Mouse (Mus musculus) forebrain, embryonic 13.5 days (tissue): ENCODE results near the gene Gm28047. TPM values are rescaled to one million over a fixed set of nuclear protein-coding genes. Genes with fewer than 3 reads are reported as not detected.

Experiments
- ATAC-seq: fragments of 200-750 bp; cut with Nextera tagmentation; 2 replicates; pipeline ENCODE4 v1.8.0; 2017
- H3K27ac ChIP-seq: fragments of 300-500 bp; sonication (generic); 2 replicates; pipeline ENCODE4 v1.5.1; 2015; ENCODE audit warnings: inconsistent platforms, mild to moderate bottlenecking, moderate library complexity
- H3K27me3 ChIP-seq: fragments of 300-500 bp; sonication (generic); 2 replicates; pipeline ENCODE4 v1.6.1; 2015; ENCODE audit warnings: mild to moderate bottlenecking, inconsistent platforms
- H3K36me3 ChIP-seq: fragments of 300-500 bp; sonication (generic); 2 replicates; pipeline ENCODE4 v1.6.1; 2015; ENCODE audit warnings: mild to moderate bottlenecking, inconsistent platforms; ENCODE audit not compliant: poor library complexity, severe bottlenecking
- H3K4me1 ChIP-seq: fragments of 300-500 bp; sonication (generic); 2 replicates; pipeline ENCODE4 v1.6.1; 2015; ENCODE audit warnings: inconsistent platforms
- H3K4me2 ChIP-seq: fragments of 300-500 bp; sonication (generic); 2 replicates; pipeline ENCODE4 v1.6.1; 2015; ENCODE audit warnings: inconsistent platforms, mild to moderate bottlenecking, moderate library complexity
- H3K4me3 ChIP-seq: fragments of 300-500 bp; sonication (generic); 2 replicates; pipeline ENCODE4 v1.5.1; 2015; ENCODE audit warnings: mild to moderate bottlenecking, inconsistent platforms
- H3K9ac ChIP-seq: fragments of 300-500 bp; sonication (generic); 2 replicates; pipeline ENCODE4 v1.6.1; 2015; ENCODE audit warnings: mild to moderate bottlenecking, inconsistent platforms
- H3K9me3 ChIP-seq: fragments of 300-500 bp; sonication (generic); replicated peaks from 2 replicates; pipeline ENCODE4 v1.6.1; 2016; ENCODE audit warnings: inconsistent platforms
- WGBS: fragments of 180-500 bp; shearing (Covaris S2); methylation state at CpG from one replicate; pipeline ENCODE4 v1.1.7; 2015; 5-methylcytosine and 5-hydroxymethylcytosine counted together
- polyA plus RNA-seq: library from polyadenylated mRNA; unstranded; fragments of >200 nt; fragmentation: Nextera tagmentation; extraction: Ambion mirVana; gene quantifications from 2 replicates; pipeline ENCODE4 v1.2.1, GENCODE M21; 2015

Gene Gm28047
- polyA plus RNA-seq, 1 experiment from 2014 or later, result not detected

GRCm38 (mm10) chr15:102544801-102545200, 80.1 kb downstream of the Gm28047 start:
- WGBS, result 85% methylated on average over 4 of the region's 4 CpGs
- Histone ChIP-seq H3K9me3 (no peaks in the 10 kb centered on the region), H3K4me3 (no peak overlapping the region), H3K27ac (no peak overlapping the region), H3K4me2 (no peak overlapping the region), H3K36me3 (peaks cover 66% of the 10 kb centered on the region), H3K27me3 (no peaks in the 10 kb centered on the region), H3K4me1 (peaks cover 16% of the 10 kb centered on the region), H3K9ac (no peak overlapping the region)
- ATAC-seq, result no peak

- H3K27me3 ChIP-seq, result no peaks in the 10 kb centered on the region
- H3K4me1 ChIP-seq, result no peaks in the 10 kb centered on the region
- no peak overlapping the region for H3K27ac ChIP-seq
- H3K4me3 ChIP-seq, result no peak overlapping the region
- no peak overlapping the region for H3K9ac ChIP-seq
- H3K36me3 ChIP-seq, result peaks cover 72% of the 10 kb centered on the region
- no peak overlapping the region for H3K4me2 ChIP-seq
- H3K9me3 ChIP-seq, result no peaks in the 10 kb centered on the region
- 97% methylated on average over 7 of the region's 7 CpGs for WGBS
- no peak for ATAC-seq
Measured at GRCm38 (mm10) chr15:102533926-102534325, 90.9 kb downstream of the Gm28047 start.

GRCm38 (mm10) chr15:102532106-102532900, 92.6 kb downstream of the Gm28047 start:
- Histone ChIP-seq H3K27ac (no peak overlapping the region), H3K4me3 (no peak overlapping the region), H3K9ac (no peak overlapping the region), H3K27me3 (no peaks in the 10 kb centered on the region), H3K4me1 (no peaks in the 10 kb centered on the region), H3K36me3 (peaks cover 79% of the 10 kb centered on the region), H3K4me2 (no peak overlapping the region), H3K9me3 (no peaks in the 10 kb centered on the region)
- no peak for ATAC-seq
- 90% methylated on average over 3 of the region's 3 CpGs for WGBS

- Histone ChIP-seq H3K4me2 (no peak overlapping the region), H3K4me3 (no peak overlapping the region), H3K27ac (no peak overlapping the region), H3K27me3 (no peaks in the 10 kb centered on the region), H3K36me3 (peaks cover 74% of the 10 kb centered on the region), H3K4me1 (no peaks in the 10 kb centered on the region), H3K9me3 (no peaks in the 10 kb centered on the region), H3K9ac (no peak overlapping the region)
- ATAC-seq, result no peak
- WGBS, result 94% methylated on average over 4 of the region's 4 CpGs
Measured at GRCm38 (mm10) chr15:102531586-102531985, 93.3 kb downstream of the Gm28047 start.

- no peaks in the 10 kb centered on the region for H3K9me3 ChIP-seq
- H3K4me1 ChIP-seq, result no peaks in the 10 kb centered on the region
- H3K4me2 ChIP-seq, result no peak overlapping the region
- no peak overlapping the region for H3K4me3 ChIP-seq
- H3K27me3 ChIP-seq, result no peaks in the 10 kb centered on the region
- H3K36me3 ChIP-seq, result peaks cover 70% of the 10 kb centered on the region
- WGBS, result 82% methylated on average over 4 of the region's 4 CpGs
- H3K27ac ChIP-seq, result no peak overlapping the region
- ATAC-seq, result no peak
- no peak overlapping the region for H3K9ac ChIP-seq
Measured at GRCm38 (mm10) chr15:102530566-102530965, 94.3 kb downstream of the Gm28047 start.

GRCm38 (mm10) chr15:102528396-102528795, 96.5 kb downstream of the Gm28047 start:
- H3K27me3 ChIP-seq, result no peaks in the 10 kb centered on the region
- H3K4me1 ChIP-seq, result no peaks in the 10 kb centered on the region
- H3K27ac ChIP-seq, result no peak overlapping the region
- H3K9me3 ChIP-seq, result no peaks in the 10 kb centered on the region
- no peak overlapping the region for H3K4me3 ChIP-seq
- no peak overlapping the region for H3K9ac ChIP-seq
- no peak overlapping the region for H3K4me2 ChIP-seq
- 97% methylated on average over 1 of the region's 1 CpGs for WGBS
- ATAC-seq, result no peak
- H3K36me3 ChIP-seq, result peaks cover 63% of the 10 kb centered on the region

DNA sequence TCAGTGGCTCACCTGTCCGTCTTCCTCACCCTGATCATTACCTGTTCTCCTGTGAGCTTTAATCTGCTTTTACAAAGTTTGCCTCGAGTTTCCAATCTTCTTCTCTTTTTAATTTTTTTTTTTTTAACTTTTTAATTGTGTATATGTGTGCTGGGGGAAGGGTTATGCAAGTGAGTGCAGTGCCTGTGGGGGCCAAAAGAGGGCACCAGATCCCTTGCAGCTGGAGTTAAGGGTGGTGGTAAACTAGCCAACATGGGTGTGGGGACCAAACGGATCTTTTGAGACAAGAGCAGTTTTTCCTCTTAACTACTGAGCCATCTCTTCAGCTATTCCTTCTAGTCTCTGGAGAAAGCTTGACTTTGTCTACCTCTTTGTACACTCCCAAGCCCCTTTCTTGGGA, 96.9 kb downstream of the Gm28047 start:
- H3K9ac ChIP-seq, result no peak overlapping the region
- no peak overlapping the region for H3K4me2 ChIP-seq
- no peak for ATAC-seq
- WGBS, result 80% methylated on average over 3 of the region's 3 CpGs
- H3K4me1 ChIP-seq, result no peaks in the 10 kb centered on the region
- H3K27me3 ChIP-seq, result no peaks in the 10 kb centered on the region
- H3K9me3 ChIP-seq, result no peaks in the 10 kb centered on the region
- H3K4me3 ChIP-seq, result no peak overlapping the region
- H3K27ac ChIP-seq, result no peak overlapping the region
- peaks cover 60% of the 10 kb centered on the region for H3K36me3 ChIP-seq

DNA sequence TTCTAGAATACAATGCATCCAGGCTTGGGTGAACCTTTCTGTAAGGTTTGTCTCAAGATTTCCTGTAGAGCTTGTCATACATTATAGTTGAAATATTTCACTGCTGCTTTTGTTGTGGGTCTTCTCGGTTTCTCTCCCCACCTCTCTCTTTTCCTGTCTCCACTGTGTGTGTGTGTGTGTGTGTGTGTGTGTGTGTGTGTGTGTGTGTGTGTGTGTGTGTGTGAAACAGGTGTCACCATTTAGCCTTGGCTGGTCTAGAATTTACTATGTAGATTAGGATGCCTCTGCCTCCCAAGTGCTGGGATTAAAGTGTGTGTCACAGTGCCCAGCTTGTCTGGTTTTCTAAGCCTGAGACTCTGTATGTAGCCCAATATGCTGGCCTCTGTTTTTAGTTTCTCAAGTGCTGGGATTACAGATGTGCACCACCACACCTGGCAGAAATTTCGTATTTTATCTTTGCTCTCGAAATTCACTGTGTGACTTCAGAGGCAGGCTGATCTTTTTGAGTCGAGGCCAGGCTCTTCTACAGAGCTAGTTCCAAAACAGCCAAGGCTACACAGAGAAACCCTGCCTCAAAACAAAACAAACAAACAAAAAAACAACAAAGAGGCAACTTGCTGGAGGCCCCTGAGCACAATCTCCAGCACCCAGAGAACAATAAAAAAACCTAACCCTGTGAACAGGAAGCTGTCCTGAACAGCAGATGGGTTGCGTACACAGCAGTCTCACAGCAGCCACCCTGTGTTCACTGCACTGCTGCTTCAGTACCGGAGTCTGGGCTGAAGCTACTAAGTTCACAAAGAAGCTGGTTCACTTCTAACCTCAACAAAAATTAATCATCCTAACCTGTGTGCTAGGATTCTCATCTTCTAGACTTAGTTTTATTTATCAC, 98.5 kb downstream of the Gm28047 start:
- ATAC-seq, result no peak
- H3K27me3 ChIP-seq, result no peaks in the 10 kb centered on the region
- H3K36me3 ChIP-seq, result peaks cover 63% of the 10 kb centered on the region
- H3K9me3 ChIP-seq, result no peaks in the 10 kb centered on the region
- no peaks in the 10 kb centered on the region for H3K4me1 ChIP-seq
- H3K4me3 ChIP-seq, result no peak overlapping the region
- WGBS, result 89% methylated on average over 6 of the region's 6 CpGs
- H3K27ac ChIP-seq, result no peak overlapping the region
- no peak overlapping the region for H3K4me2 ChIP-seq
- H3K9ac ChIP-seq, result no peak overlapping the region

DNA sequence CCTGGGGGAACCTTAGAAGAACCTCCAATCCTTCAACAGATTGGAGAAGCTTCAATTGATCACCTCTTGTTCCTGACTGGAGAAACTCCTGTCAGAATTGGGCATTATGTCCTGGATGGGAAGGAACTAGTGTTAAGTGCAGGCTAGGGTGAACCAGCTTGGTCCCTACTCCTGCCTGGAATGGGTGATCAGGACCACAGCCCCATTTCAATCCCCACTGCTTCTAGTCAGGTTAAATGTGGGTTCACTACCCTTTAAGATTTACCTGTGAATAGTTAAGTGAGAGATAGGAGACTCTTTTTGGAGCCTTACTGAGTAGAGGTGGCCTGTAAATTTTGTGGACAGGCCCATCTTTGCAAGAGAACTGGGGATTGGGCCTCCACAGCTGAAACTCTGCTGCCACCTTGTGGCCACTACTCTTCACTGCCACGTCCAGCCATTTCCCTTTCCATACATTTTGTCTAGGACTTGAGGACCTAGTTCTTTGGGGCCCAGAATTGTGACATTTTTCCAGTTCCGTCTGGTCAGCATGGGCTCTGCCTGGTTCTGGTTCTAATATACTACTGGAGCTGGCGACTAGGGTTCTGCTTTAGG, 99.9 kb downstream of the Gm28047 start, which contains the start of gene Npff:
Gene Npff, minus strand, starts transcription at position 51 of the 594 bp plus-strand sequence.
- Histone ChIP-seq H3K4me2 (no peak within 1 kb of the TSS), H3K4me3 (no peak within 1 kb of the TSS), H3K9me3 (no peaks in the 10 kb centered on the region), H3K27me3 (no peaks in the 10 kb centered on the region), H3K9ac (no peak within 1 kb of the TSS), H3K27ac (peak within 1 kb of the TSS; percentile 15; the same call in 1 of the 2 replicates), H3K36me3 (peaks cover 61% of the 10 kb centered on the region), H3K4me1 (0 out of 2 replicates have a peak, but pooled peaks cover 3% of the 10 kb centered on the region)
- ATAC-seq, result peak; percentile 22
- WGBS, result 3% methylated on average over 3 of the region's 3 CpGs

DNA sequence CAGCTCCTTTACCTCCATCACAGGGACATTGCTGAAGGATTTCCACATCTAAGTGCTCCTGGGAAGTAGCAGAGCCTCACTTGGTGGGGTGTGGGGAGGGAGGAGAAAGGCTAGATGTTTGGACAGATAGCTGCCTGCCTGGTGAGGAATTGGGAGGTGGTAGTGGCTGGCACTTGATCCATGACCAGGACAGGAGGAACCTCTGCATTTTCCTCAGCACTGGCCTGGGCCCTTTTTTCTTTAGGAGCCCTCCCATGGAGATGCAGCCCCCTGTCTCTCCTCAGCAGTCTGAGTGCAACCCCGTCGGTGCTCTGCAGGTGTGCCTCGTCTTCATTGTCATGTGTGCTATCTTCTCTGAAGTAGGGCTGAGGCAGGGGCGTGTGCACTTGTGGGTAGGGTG, 103.4 kb downstream of the Gm28047 start:
- whole genome bisulfite sequencing, result 77% methylated on average over 4 of the region's 4 CpGs
- H3K36me3 ChIP-seq, result peaks cover 35% of the 10 kb centered on the region
- no peaks in the 10 kb centered on the region for H3K9me3 ChIP-seq
- H3K27me3 ChIP-seq, result no peaks in the 10 kb centered on the region
- no peak overlapping the region for H3K4me3 ChIP-seq
- no peak overlapping the region for H3K27ac ChIP-seq
- no peak overlapping the region for H3K4me2 ChIP-seq
- no peak for ATAC-seq
- H3K9ac ChIP-seq, result no peak overlapping the region
- H3K4me1 ChIP-seq, result peaks cover 12% of the 10 kb centered on the region

DNA sequence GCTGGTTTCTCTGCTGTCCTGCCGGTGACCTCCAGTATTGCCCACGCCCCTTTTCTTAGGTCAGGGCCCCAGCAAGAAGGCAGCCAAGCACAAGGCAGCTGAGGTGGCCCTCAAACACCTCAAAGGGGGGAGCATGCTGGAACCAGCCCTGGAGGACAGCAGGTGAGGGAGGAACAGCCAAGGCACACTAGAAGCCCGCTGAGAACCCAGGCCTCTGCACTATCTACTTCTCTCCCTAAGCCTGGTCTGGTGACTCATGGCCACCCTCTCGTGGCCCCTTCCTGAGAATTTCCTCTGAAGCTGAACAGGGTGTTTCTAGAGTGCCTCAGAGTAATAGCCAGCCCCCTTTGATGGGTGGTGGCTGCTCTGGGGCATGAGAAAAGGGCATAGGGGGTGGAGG, 104.5 kb downstream of the Gm28047 start:
- H3K9me3 ChIP-seq, result no peaks in the 10 kb centered on the region
- H3K4me3 ChIP-seq, result no peak overlapping the region
- H3K27me3 ChIP-seq, result no peaks in the 10 kb centered on the region
- H3K36me3 ChIP-seq, result peaks cover 35% of the 10 kb centered on the region
- no peak overlapping the region for H3K4me2 ChIP-seq
- H3K9ac ChIP-seq, result no peak overlapping the region
- WGBS, result 94% methylated on average over 4 of the region's 4 CpGs
- H3K27ac ChIP-seq, result no peak overlapping the region
- H3K4me1 ChIP-seq, result peaks cover 21% of the 10 kb centered on the region
- no peak for ATAC-seq
